Mouse (Mus musculus) limb, embryonic 14.5 days (tissue): ENCODE results near the gene Map3k15. TPM values are rescaled to one million over a fixed set of nuclear protein-coding genes. Genes with fewer than 3 reads are reported as not detected.

ENCODE experiments used
- ATAC-seq: fragments of 200-750 bp; cut with Nextera tagmentation; 2 replicates; pipeline ENCODE4 v1.8.0; 2017; ENCODE audit warnings: low read depth, moderate number of reproducible peaks, moderate TSS enrichment; ENCODE audit not compliant: low FRiP score
- DNase-seq: peaks from one replicate; pipeline ENCODE4 v3.0.0-alpha.2; 2015; ENCODE audit warnings: low spot score
- H3K27ac ChIP-seq: fragments of 300-500 bp; sonication (generic); replicated peaks from 2 replicates; pipeline ENCODE4 v1.5.1; 2014; ENCODE audit warnings: low read depth, mild to moderate bottlenecking, low read length, moderate library complexity, mixed read lengths
- H3K27me3 ChIP-seq: fragments of 300-500 bp; sonication (generic); 2 replicates; pipeline ENCODE4 v1.6.1; 2014; ENCODE audit warnings: low read length, mixed read lengths; ENCODE audit not compliant: control insufficient read depth, insufficient read depth
- H3K36me3 ChIP-seq: fragments of 300-500 bp; sonication (generic); 2 replicates; pipeline ENCODE4 v1.6.1; 2014; ENCODE audit warnings: mild to moderate bottlenecking, low read length, moderate library complexity, mixed read lengths; ENCODE audit not compliant: control insufficient read depth, insufficient read depth
- H3K4me1 ChIP-seq: fragments of 300-500 bp; sonication (generic); 2 replicates; pipeline ENCODE4 v1.6.1; 2014; ENCODE audit warnings: antibody characterized with exemption, low read length, mixed read lengths; ENCODE audit not compliant: control insufficient read depth, insufficient read depth
- H3K4me2 ChIP-seq: fragments of 300-500 bp; sonication (generic); replicated peaks from 2 replicates; pipeline ENCODE4 v1.6.1; 2014; ENCODE audit warnings: low read depth, mild to moderate bottlenecking, low read length, moderate library complexity; ENCODE audit not compliant: severe bottlenecking
- H3K4me3 ChIP-seq: fragments of 300-500 bp; sonication (generic); replicated peaks from 2 replicates; pipeline ENCODE4 v1.5.1; 2014; ENCODE audit warnings: low read length
- H3K9ac ChIP-seq: fragments of 300-500 bp; sonication (generic); 2 replicates; pipeline ENCODE4 v1.6.1; 2014; ENCODE audit warnings: mild to moderate bottlenecking, low read depth, low read length, moderate library complexity; ENCODE audit not compliant: severe bottlenecking
- H3K9me3 ChIP-seq: fragments of 300-500 bp; sonication (generic); 2 replicates; pipeline ENCODE4 v1.6.1; 2016; ENCODE audit warnings: low read length; ENCODE audit not compliant: control insufficient read depth
- POLR2A ChIP-seq: fragments of 200-500 bp; IDR thresholded peaks from 2 replicates; pipeline ENCODE4 v1.8.0; 2012; ENCODE audit warnings: inconsistent platforms, mild to moderate bottlenecking, moderate library complexity, borderline replicate concordance; ENCODE audit not compliant: insufficient read depth, insufficient read length; ENCODE audit errors: extremely low read depth
- WGBS: fragments of 180-500 bp; shearing (Covaris S2); extraction: QIAGEN DNeasy Blood & Tissue Kit; methylation state at CpG from one replicate; pipeline ENCODE4 v1.1.7; 2014; 5-methylcytosine and 5-hydroxymethylcytosine counted together
- polyA plus RNA-seq, 2 experiments: library from polyadenylated mRNA; depleted of rRNA in 1 of 2; stranded (reverse) in 1 of 2; unstranded in 1 of 2; fragments of >200 nt; fragmentation: Nextera tagmentation in 1 of 2; extraction: Ambion mirVana in 1 of 2; gene quantifications; 2 replicates each; pipeline versions ENCODE4 v1.2.1 to v1.2.3; 2012 to 2014

The Map3k15 gene
- polyA plus RNA-seq, 2 experiments = 0.14 to 0.89 TPM

DNA sequence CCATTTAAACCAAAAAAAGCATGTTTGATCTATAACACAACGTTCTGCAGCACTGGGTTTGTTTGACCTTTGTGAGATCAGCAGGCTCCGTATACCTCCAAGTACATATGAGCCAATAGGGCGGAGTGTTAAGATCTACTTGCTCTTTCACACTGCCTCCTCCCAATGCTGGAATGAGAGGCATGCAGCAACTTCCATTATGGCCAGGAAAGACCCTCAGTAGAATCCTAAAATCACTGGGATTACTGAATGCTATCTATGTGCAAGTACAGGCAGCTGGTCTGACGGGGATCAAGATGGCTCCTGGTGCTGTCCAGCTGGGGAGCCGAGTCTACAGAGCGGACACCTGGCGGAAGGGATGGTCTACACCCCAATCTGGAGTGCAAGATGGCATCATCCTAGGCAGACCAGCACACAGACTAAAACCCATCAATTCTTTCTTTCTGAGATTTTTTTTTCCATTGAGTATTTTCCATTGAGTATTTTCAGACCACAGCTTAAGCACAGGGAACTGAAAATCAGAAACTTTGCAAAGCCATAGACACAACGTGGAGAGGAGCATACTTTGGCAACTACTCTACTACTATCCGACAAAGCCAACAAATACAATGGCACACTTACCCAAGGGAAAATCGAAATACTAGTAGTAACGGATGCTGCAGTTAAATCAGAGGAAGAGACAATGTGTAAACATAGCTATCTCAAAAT is 146.1 kb downstream of the Map3k15 start:
- H3K9me3 ChIP-seq = no peaks in the 10 kb centered on the region
- no peak for TF ChIP-seq POLR2A
- peaks cover 8% of the 10 kb centered on the region; the same call in 1 of the 2 replicates for H3K36me3 ChIP-seq
- H3K27ac ChIP-seq = no peak overlapping the region
- H3K9ac ChIP-seq = no peak overlapping the region
- ATAC-seq (no peak), DNase-seq (no peak)
- H3K4me1 ChIP-seq = no peaks in the 10 kb centered on the region
- no peaks in the 10 kb centered on the region for H3K27me3 ChIP-seq
- 83% methylated on average over 11 of the region's 11 CpGs for WGBS
- H3K4me2 ChIP-seq = no peak overlapping the region
- H3K4me3 ChIP-seq = no peak overlapping the region

GRCm38 (mm10) chrX:160135719-160136118 is 147.5 kb downstream of the Map3k15 start:
- Histone ChIP-seq H3K4me2 (peak overlapping the region; percentile 57), H3K36me3 (no peaks in the 10 kb centered on the region; the same call in 1 of the 2 replicates), H3K4me3 (peak overlapping the region; percentile 17; the same call in 1 of the 2 replicates), H3K4me1 (no peaks in the 10 kb centered on the region), H3K9me3 (no peaks in the 10 kb centered on the region), H3K9ac (no peak overlapping the region), H3K27ac (no peak overlapping the region), H3K27me3 (no peaks in the 10 kb centered on the region)
- TF ChIP-seq POLR2A = no peak
- WGBS = 34% methylated on average over 6 of the region's 6 CpGs
- ATAC-seq (no peak), DNase-seq (no peak)

DNA sequence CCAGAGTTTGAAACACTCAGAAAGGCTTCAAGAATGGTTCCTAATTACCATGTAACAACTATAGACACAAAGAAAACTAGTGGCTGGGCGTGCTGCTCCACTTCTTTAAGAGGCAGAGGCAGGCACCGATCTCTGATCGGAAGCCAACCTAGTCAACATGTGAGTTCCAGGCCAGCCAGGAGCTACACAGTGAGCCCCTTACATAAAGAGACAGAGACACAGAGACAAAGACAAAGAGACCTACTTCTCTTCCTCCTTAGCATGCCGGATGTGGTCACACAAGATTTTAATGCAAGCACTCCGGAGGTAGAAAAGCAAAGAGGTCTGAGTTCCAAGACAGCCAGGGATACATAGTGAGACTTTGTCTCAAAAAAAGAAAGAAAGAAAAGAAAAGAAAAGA is 147.9 kb downstream of the Map3k15 start:
- no peaks in the 10 kb centered on the region for H3K27me3 ChIP-seq
- no peaks in the 10 kb centered on the region for H3K4me1 ChIP-seq
- no peak for DNase-seq
- H3K9me3 ChIP-seq = no peaks in the 10 kb centered on the region
- H3K27ac ChIP-seq = no peak overlapping the region
- H3K4me3 ChIP-seq = peak overlapping the region; percentile 17
- ATAC-seq = no peak
- H3K9ac ChIP-seq = no peak overlapping the region
- TF ChIP-seq POLR2A = no peak
- 22% methylated on average over 5 of the region's 5 CpGs for WGBS
- no peaks in the 10 kb centered on the region; the same call in 1 of the 2 replicates for H3K36me3 ChIP-seq
- H3K4me2 ChIP-seq = peak overlapping the region; percentile 57

DNA sequence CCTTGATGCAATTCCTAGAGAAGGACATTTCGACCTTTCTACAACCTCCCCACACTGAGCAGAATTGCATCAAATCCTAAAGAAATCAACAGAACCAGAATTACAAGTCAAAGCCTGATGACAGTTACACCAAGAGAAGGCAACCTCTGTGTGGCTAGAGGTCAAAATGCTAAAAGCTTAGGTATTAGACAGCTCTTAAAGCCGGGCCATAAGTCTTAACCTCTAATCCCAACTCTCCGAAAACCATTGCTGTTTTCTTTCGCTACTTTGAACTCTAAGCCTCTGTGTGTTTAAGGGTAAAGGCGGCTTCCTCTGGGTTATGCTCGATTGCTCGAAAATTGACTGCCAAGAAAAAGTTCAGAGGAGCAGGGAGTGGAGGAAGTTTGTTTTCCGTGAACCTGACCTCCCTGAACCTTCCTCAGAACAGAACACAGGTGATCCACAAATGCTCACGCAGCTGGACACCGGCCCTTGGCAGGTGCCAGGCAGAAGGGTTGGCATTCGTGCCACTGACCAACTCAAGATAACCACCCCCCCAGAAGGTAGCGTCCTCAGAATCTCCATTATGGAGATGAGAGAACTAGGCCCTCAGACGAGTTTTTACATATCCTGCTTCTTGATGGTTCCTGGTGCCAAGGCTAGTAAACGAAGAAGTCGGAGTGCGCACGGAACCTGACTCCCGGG is 149.1 kb downstream of the Map3k15 start:
- Histone ChIP-seq H3K4me1 (no peaks in the 10 kb centered on the region), H3K4me3 (peak overlapping the region; percentile 60), H3K27me3 (no peaks in the 10 kb centered on the region), H3K4me2 (peak overlapping the region; percentile 57), H3K9me3 (no peaks in the 10 kb centered on the region), H3K36me3 (no peaks in the 10 kb centered on the region), H3K27ac (no peak overlapping the region), H3K9ac (peak overlapping the region; percentile 69)
- TF ChIP-seq POLR2A = no peak
- WGBS = 24% methylated on average over 18 of the region's 18 CpGs
- no peak for DNase-seq
- no peak for ATAC-seq

DNA sequence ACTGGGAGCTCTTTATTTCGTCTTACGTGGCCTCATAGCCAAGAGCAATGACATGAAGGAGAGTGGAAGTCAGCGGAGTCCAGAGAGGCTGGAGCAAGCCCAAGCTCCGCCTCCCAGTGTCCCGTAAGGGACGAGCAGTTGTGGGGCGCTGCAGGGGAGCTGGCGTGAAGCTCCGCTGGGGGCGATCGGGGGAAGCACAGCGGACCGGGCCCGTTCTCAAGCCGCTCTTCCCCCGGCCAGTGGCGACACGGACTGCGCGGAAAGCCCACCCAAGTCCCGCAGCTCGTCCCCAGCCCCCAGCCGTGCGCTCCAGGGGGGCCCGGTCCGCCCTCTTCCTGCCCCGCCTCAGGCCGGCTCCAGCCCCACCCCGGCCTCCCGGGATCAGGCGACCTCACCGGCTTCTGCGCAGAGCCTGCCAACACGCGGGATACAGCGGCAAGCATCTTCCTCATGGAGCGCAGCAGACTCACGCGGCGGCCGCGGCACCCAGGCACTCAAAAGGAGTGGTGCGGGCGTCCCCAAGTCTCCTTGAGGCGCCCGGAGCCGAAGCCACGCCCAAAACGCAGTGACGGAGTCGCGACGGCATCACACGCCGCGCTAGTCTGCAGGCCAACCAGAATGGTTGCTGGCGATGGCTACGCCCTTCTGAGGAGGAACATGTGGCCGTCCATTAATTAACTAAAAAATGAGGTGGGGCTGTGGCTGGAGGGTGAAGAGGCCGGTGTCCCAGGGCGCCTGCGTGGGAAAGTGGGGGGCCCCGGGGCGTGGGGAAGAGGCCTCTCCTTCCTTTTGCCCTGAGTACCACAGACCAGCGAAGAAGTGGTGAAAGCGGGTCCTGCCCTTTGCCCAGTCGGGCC is 149.9 kb downstream of the Map3k15 start, which contains the start of gene Pdha1:
TSS of gene Pdha1 (minus strand) at position 553 of the 857 bp plus-strand sequence.
- peak within 1 kb of the TSS; percentile 57 for H3K4me2 ChIP-seq
- no peaks in the 10 kb centered on the region for H3K36me3 ChIP-seq
- WGBS = 25% methylated on average over 40 of the region's 67 CpGs
- peak; percentile 79 for DNase-seq
- H3K27me3 ChIP-seq = no peaks in the 10 kb centered on the region
- TF ChIP-seq POLR2A = no peak; the same call in 1 of the 2 replicates
- peak within 1 kb of the TSS; percentile 69 for H3K9ac ChIP-seq
- ATAC-seq = peak; percentile 96
- peak within 1 kb of the TSS; percentile 60 for H3K4me3 ChIP-seq
- no peaks in the 10 kb centered on the region for H3K4me1 ChIP-seq
- H3K27ac ChIP-seq = peak within 1 kb of the TSS; percentile 89
- H3K9me3 ChIP-seq = no peaks in the 10 kb centered on the region
